Mouse (Mus musculus) kidney, adult 2 months (tissue): Measurements from ENCODE around the gene Vwa8.

Source experiments
- CTCF ChIP-seq: fragments of 200-500 bp; conservative IDR thresholded peaks from 2 replicates; pipeline ENCODE4 v1.5.1; 2011; ENCODE audit warnings: low read depth, mild to moderate bottlenecking, control low read depth, low read length, moderate library complexity, mixed read lengths; ENCODE audit not compliant: insufficient read depth, insufficient read length
- POLR2A ChIP-seq: fragments of 200-500 bp; IDR thresholded peaks from one replicate; pipeline ENCODE4 v1.6.1; 2011; ENCODE audit warnings: low read depth, low read length, control low read depth

DNA sequence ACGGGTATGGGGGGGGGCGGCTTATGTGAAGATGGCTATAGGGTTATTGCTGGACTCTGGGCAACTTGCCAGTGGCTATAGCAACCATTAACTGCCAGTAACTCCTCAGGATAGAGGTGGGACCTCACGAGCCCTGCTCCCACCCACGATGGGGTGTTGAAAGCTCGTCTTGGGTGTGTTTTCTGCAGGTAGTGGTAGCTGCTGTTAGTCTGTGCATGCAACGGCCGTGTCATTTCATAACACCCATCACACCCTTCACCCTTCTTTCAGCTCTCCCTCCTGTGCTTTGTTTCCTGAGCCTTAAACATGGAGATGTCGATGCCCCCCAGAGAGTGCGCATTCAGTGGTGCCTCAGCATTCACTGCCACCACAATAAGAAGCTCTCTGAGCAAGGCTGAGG is 329.4 kb downstream of the Vwa8 start:
- TF ChIP-seq CTCF (no peak), POLR2A (no peak)
